Comparison of ENCODE assay signal across 11 mouse cellular contexts in genomic region chr3:145913263-145913662, GRCm38 (mm10).
"Had no signal": no experiment of that assay in that cellular context is flagged by ENCODE, and none has a peak within 500 bp of the region (broad histone marks: within the 10 kb centered on the region; RNA-seq: fewer than 3 reads in every experiment).

No protein-coding gene starts in this region.

- H3K36me3 ChIP-seq: kidney, embryonic 15.5 days; limb, embryonic 15.5 days; liver, embryonic 13.5 days; neural tube, embryonic 12.5 days had no signal

- H3K9ac ChIP-seq: kidney, embryonic 15.5 days; limb, embryonic 15.5 days; liver, embryonic 13.5 days; neural tube, embryonic 12.5 days had no signal

- DNase-seq: kidney, adult 2 months; kidney, postnatal 14 days; layer of hippocampus, postnatal 36 days; liver, embryonic 13.5 days; lung, adult 18-20 months; midbrain, embryonic 14.5 days; thymus, adult 2 months; thymus, postnatal 25 days had no signal

- H3K9me3 ChIP-seq: kidney, embryonic 15.5 days; liver, embryonic 13.5 days; neural tube, embryonic 12.5 days had no signal

- H3K4me3 ChIP-seq: kidney, embryonic 15.5 days; limb, embryonic 15.5 days; liver, embryonic 13.5 days; neural tube, embryonic 12.5 days had no signal

- H3K4me2 ChIP-seq: kidney, embryonic 15.5 days; limb, embryonic 15.5 days; liver, embryonic 13.5 days; neural tube, embryonic 12.5 days had no signal

- H3K27me3 ChIP-seq: kidney, embryonic 15.5 days; limb, embryonic 15.5 days; liver, embryonic 13.5 days; neural tube, embryonic 12.5 days had no signal

- H3K27ac ChIP-seq: kidney, embryonic 15.5 days; limb, embryonic 15.5 days; liver, embryonic 13.5 days; neural tube, embryonic 12.5 days had no signal

- H3K4me1 ChIP-seq: kidney, embryonic 15.5 days; limb, embryonic 15.5 days; neural tube, embryonic 12.5 days had no signal
